ENCODE assay signal across 16 mouse cellular contexts in the genomic region with DNA sequence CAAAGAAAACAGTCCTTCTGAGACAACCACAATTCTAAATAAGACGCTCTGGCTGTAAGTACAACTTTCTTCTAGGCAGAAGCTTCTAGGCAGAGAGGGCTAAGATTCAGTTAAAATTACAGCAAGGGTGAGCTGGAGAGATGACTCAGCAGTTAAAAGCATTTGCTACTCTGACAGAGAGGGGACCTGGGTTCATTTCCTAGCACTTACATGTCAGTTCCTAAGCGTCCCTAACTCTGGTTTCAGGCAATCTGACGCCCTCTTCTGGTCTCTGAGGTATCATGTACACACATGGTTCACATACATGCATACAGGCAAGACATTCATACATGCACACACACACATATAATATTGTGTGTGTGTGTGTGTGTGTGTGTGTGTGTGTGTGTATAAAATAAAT.
"Had no signal": no experiment of that assay in that cellular context is flagged by ENCODE, and none has a peak within 500 bp of the region (broad histone marks: within the 10 kb centered on the region; RNA-seq: fewer than 3 reads in every experiment).

No protein-coding gene starts in this region.

- H3K27ac ChIP-seq: kidney, embryonic 15.5 days; liver, embryonic 13.5 days; midbrain, embryonic 12.5 days; neural tube, embryonic 13.5 days had no signal

- ATAC-seq: midbrain, embryonic 16.5 days had no signal

- H3K9ac ChIP-seq: kidney, embryonic 15.5 days; liver, embryonic 13.5 days; lung, embryonic 14.5 days; midbrain, embryonic 12.5 days; neural tube, embryonic 13.5 days had no signal

- H3K27me3 ChIP-seq: kidney, embryonic 15.5 days; liver, embryonic 13.5 days; midbrain, embryonic 12.5 days; neural tube, embryonic 13.5 days had no signal

- DNase-seq: kidney, adult 11 months; kidney, adult 8-10 months; kidney, postnatal 10 days; kidney, postnatal 4 days; liver, embryonic 13.5 days; lung, embryonic 14.5 days; lung, postnatal 10 days; lung, postnatal 4 days; thymus, adult 2 months; thymus, postnatal 14 days; thymus, postnatal 4 days had no signal

- H3K9me3 ChIP-seq: kidney, embryonic 15.5 days; liver, embryonic 13.5 days; midbrain, embryonic 12.5 days; neural tube, embryonic 13.5 days had no signal

- H3K4me3 ChIP-seq: kidney, embryonic 15.5 days; liver, embryonic 13.5 days; midbrain, embryonic 12.5 days; myocyte; neural tube, embryonic 13.5 days had no signal

- H3K4me2 ChIP-seq: kidney, embryonic 15.5 days; liver, embryonic 13.5 days; lung, embryonic 14.5 days; midbrain, embryonic 12.5 days; neural tube, embryonic 13.5 days had no signal

- H3K4me1 ChIP-seq: kidney, embryonic 15.5 days; liver, embryonic 13.5 days; midbrain, embryonic 12.5 days; neural tube, embryonic 13.5 days had no signal
